Mouse (Mus musculus): Measurements from ENCODE around the gene Degs2. TPM values are rescaled to one million over a fixed set of nuclear protein-coding genes. Genes with fewer than 3 reads are reported as not detected.
"Not testable (repeated sequence)": the region's sequence is repeated elsewhere in the genome, so short reads cannot be mapped to it uniquely, and the experiment has no call there.

The Degs2 gene
- 1 to 10 TPM; 3.9 to 5.9 TPM for total RNA-seq (2021)

GRCm38 (mm10) chr12:108702185-108702584, at the start of gene Degs2:
TSS of gene Degs2 (minus strand) at chr12:108702315.
- intact Hi-C loops (cut with DNase I) = no loop called here
- DNase-seq (ENCODE audit: low spot score in 2 of 2) = no peak

DNA sequence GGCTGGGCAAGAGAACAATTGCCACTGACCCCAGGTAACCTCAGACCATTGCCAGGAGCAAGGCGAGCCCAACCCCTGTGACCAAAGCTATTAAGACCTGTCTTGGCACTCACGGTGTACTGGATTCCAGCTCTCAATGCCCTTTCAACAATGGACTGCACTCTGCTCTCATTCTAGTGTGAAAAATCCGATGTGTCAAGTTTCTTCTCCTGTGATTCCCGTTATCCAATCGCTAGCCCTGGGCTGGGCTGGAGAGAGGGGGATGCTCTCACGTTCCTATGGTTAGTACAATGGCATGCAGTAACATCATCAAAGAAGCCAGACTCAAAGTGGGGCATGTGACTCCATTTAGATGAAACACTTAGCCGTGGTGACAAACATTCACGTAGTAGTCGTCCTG, 49.7 kb upstream of the Degs2 start:
- intact Hi-C loops (cut with DNase I) = no loop called here
- no peak for DNase-seq (ENCODE audit: low spot score in 2 of 2)

- intact Hi-C loops (cut with DNase I) = no loop called here
- DNase-seq (ENCODE audit: low spot score in 2 of 2) = no peak
Observed at GRCm38 (mm10) chr12:108750226-108750625, 48.1 kb upstream of the Degs2 start.

DNA sequence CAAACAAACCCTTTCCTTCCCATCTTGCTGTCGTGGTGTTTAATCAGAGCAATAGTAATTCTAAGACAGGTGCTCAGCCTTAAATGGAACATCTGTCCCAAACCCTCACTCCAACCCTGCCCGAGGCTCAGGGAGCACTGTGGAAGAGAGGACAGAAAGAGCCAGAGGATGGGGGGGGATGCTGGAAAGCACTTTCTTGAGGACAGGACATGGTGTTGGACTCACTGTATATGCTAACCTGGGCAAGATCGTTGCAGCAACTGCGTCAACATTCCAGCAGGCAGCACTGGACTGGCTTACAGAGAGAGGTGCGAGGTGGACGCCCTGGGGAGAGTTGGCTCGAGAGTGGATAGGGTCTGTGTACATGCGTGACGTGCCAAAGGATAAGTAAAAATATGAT, 47.3 kb upstream of the Degs2 start:
- no peak for DNase-seq (ENCODE audit: low spot score in 2 of 2)
- intact Hi-C loops (cut with DNase I) = no loop called here

DNA sequence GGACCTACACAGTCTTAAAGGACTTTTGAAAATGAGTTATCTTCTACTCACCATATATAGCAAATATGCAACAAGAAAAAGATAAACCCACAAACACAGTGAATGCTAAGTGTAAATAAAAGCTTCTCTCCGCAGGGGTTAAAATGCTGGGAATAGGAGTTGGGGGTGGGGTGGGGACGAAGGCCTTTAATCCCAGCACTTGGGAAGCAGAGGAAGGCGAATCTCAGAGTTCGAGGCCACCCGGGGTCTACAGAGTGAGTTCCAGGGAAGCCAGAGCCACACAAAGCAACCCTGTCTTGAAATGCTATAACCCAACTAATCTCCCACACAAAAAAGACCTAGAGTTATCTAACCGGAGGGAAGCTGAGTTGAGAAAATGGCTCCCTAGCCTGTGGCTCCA, 46.9 kb upstream of the Degs2 start:
- no peak for DNase-seq (ENCODE audit: low spot score in 2 of 2)
- intact Hi-C loops (cut with DNase I) = no loop called here

GRCm38 (mm10) chr12:108745990-108746389, 43.9 kb upstream of the Degs2 start:
- DNase-seq (ENCODE audit: low spot score in 2 of 2) = no peak
- intact Hi-C loops (cut with DNase I) = no loop called here

- intact Hi-C loops (cut with DNase I) = no loop called here
- no peak for DNase-seq (ENCODE audit: low spot score in 2 of 2)
Observed at GRCm38 (mm10) chr12:108742241-108742640, 40.1 kb upstream of the Degs2 start.

DNA sequence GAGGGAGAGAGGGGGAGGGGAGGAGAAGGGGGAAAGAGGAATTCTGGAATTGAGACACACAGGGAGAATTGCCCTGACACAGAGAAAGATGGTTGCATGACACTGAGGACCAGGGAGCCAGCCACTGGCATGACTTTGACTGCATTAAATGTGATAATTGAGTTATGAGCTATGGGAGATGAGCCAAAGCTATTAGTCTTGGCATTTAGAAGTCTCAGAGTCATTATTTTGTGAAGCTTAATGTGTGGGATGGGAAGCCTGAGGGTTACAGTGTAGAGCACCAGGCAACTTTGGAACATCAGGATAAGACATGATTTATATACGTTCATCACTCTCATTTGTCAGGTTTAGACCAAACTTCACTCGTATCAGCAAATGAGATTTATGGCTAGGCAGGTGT, 39.4 kb upstream of the Degs2 start:
- intact Hi-C loops (cut with DNase I) = no loop called here
- no peak for DNase-seq (ENCODE audit: low spot score in 2 of 2)

DNA sequence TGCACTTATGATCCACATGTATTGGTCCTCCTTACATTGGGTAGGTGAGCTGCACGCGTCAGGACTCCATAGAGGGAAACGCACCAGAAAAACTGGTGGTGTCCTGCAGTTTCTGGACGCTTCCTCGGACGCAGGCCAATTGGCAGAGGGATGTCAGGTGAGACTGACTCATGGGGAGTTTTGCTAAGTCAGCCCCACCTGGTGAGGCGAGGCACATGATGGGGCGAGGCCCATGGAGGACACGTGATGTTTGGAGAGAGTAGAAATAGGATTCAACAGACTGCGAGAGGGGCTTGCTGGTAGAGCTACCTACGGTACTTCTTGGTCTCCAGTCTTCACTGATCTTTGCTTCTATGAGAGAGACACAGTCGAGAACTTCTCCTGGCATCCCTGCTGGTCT, 36.6 kb upstream of the Degs2 start:
- intact Hi-C loops (cut with DNase I) = no loop called here
- no peak for DNase-seq (ENCODE audit: low spot score in 2 of 2)

DNA sequence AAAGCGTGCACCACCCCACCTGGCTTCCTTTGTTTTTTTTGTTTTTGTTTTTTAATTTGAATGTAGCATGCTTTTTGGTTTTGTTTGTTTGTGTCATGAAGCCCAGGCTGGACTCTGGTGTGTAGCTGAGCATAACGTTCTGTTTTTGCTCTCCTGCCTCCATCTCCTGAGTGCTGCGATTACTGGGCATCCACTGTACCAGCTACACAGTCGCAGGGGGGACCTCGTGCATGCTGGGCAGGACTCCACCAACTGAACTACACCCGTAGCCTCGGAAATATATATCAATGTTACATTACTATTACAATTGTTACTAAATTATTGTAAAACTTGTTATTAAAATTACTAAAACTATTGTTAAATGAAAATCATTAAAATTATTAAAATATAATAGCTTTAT, 35.7 kb upstream of the Degs2 start:
- DNase-seq (ENCODE audit: low spot score in 2 of 2) = no peak
- intact Hi-C loops (cut with DNase I) = no loop called here

DNA sequence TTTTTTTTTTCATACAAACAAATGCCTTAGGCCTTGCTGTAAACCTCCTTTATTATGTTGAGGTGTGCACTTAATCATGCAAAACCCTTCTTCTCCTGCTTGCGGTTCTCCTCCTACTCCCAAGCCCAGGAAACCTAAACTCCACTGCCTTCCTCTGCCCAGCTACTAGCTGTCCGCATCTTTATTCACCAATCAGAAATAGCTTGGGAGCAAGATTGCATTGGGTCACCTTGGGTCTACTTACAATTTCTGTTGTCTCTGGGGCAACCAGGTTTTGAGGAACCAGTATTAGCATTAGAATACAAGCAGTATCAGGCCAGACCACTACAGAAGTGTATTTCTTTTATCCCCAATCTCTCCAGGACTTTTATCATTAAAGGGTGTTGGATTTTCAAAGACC, 32.3 kb upstream of the Degs2 start:
- DNase-seq (ENCODE audit: low spot score in 2 of 2) = no peak
- intact Hi-C loops (cut with DNase I) = no loop called here

- no peak for DNase-seq (ENCODE audit: low spot score in 2 of 2)
- intact Hi-C loops (cut with DNase I) = no loop called here
Observed at GRCm38 (mm10) chr12:108723841-108724240, 21.7 kb upstream of the Degs2 start.

DNA sequence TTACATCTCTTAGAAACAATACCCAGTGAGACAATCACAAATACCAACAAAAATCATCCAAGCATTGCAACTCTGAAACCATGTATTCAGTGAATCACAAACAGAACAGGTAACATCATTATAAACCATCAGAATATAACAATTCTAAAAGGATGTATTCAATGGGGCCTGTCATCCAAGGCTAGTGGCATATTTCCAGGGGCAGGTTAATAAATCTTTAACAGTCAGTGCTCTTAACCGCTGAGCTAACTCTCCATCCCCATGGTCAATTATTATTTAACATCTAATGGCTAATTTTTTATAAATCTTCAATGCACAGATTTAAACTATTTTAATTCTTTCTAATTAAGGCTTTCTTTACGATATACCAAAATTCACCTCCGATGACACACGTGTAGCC, 20.3 kb upstream of the Degs2 start:
- no peak for DNase-seq (ENCODE audit: low spot score in 2 of 2)
- intact Hi-C loops (cut with DNase I) = no loop called here

DNA sequence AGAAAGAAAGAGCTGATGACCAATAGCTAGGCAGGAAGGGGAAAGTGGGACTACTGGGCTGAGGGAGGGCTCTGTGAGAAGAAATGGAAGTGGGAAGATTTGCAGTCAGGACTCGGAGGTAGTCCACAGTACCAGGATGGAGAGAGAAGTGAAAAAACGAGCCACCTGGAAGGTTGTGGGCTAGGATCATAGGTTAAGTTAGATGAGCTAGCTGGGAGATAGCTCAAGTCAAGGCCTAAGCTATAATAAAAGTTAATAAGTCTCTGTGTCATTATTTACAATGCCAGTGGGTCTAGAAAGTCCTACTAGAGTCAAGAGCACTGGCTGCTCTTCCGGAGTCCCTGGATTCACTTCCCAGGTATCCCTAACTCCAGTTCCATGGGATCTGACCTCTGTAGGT, 16.4 kb upstream of the Degs2 start:
- intact Hi-C loops (cut with DNase I) = no loop called here
- DNase-seq (ENCODE audit: low spot score in 2 of 2) = no peak

- no peak for DNase-seq (ENCODE audit: low spot score in 2 of 2)
- intact Hi-C loops (cut with DNase I) = no loop called here
Observed at GRCm38 (mm10) chr12:108715854-108716253, 13.7 kb upstream of the Degs2 start.

DNA sequence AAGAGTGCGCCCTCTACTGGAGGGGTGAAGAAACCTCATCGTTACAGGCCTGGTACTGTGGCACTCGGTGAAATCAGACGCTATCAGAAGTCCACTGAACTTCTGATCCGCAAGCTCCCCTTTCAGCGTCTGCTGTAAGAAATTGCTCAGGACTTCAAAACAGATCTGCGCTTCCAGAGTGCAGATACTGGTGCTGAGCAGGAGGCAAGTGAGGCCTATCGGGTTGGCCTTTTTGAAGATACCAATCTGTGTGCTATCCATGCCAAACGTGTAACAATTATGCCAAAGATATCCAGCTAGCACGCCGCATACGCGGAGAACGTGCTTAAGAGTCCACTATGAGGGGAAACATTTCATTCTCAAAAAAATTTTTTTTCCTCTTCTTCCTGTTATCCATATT, 11.9 kb upstream of the Degs2 start:
- intact Hi-C loops (cut with DNase I); DNase-seq (ENCODE audit: low spot score in 2 of 2): not testable (repeated sequence)

- intact Hi-C loops (cut with DNase I) = no loop called here
- DNase-seq (ENCODE audit: low spot score in 2 of 2) = no peak
Observed at GRCm38 (mm10) chr12:108712481-108712880, 10.4 kb upstream of the Degs2 start.

DNA sequence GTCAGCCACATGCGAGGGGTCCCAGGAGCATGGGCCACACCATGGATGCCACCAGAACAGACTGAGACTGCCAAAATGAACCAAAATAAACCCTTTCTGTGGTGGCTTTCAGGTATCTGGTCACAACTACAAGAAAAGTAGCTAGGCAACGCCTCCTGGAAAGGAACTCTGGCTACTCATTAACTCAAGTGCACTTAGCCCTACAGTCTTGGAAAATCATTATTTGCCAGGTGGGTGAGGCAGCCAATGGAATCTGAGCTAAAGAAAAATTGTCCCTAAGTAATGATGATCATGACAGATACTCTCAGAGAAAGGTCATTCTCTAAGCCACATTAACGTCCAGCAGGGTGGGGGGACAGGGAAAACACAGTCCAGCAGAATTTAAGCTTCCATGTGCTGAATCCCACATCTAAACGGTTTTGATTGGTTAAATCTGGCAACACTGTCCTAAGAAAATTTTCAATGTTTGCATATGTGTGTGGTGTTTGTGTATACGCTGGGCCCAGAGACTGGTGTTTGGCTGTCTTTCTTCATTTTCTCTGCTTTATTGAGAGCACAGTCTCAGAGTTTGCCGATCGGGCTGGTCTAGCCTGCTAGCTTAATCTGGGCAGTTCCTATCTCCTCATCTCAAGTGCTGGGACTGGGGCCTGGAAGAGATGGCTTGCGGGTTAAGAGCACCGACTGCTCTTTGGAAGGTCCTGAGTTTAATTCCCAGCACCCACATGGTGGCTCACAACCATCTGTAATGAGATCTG, 8.9 kb upstream of the Degs2 start:
- intact Hi-C loops (cut with DNase I) = no loop called here
- DNase-seq (ENCODE audit: low spot score in 2 of 2) = no peak

DNA sequence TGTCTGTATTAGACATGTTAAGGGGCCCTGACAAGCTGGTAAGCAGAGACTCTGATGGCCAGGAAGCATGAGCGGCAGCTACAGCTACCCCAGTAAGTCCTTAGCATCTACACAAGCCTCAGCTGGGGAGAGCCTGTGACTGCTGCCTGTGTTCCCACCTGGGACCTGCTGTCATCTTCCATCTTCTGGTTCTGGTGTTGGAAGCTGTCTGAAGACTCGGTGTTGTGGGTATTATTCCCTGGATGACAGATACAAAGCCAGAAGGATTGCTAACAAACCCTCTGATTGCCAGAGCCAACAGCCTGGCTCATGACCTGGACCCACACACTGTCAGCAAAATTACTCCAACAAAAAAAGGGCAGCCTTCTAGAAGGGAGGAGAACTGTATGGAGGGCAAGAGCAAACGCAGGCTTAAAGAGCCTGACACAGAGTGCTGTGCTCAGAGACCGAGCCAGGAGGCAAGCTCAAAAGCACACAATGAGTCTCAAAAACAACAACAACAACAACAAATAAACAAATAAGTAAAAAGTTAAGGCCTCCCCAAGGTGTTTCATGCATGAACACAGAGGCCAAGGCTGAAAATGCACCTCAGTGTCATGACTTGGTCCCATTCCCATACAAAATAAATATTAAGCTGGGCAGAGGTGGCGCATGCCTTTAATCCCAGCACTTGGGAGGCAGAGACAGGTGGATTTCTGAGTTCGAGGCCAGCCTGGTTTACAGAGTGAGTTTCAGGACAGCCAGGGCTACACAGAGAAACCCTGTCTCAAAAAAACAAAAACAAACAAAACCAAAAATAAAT, 8.1 kb upstream of the Degs2 start:
- no peak for DNase-seq (ENCODE audit: low spot score in 2 of 2)
- intact Hi-C loops (cut with DNase I) = loop anchor here (5.0 kb wide), 1 partner anchor 47 kb away; no protein-coding TSS in a partner anchor

DNA sequence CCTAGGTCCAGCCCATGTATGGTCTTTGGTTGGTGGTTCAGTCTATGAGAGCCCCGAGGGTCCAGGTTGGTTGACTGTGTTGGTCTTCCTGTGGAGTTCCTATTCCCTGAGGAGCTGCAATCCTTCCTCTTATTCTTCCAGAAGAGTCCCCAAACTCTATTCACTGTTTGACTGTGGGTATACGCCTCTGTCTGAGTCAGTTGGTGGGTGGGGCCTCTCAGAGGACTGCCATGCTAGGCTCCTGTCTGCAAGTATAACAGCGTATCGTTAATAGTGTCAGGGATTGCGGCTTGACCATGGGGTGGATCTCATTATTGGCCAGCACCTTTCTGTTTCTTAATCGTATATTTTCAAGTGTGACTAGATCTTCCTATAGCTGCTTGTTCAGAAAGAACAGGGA, 7.3 kb upstream of the Degs2 start:
- intact Hi-C loops (cut with DNase I) = loop anchor here (5.0 kb wide), 1 partner anchor 48 kb away; no protein-coding TSS in a partner anchor
- no peak for DNase-seq (ENCODE audit: low spot score in 2 of 2)

DNA sequence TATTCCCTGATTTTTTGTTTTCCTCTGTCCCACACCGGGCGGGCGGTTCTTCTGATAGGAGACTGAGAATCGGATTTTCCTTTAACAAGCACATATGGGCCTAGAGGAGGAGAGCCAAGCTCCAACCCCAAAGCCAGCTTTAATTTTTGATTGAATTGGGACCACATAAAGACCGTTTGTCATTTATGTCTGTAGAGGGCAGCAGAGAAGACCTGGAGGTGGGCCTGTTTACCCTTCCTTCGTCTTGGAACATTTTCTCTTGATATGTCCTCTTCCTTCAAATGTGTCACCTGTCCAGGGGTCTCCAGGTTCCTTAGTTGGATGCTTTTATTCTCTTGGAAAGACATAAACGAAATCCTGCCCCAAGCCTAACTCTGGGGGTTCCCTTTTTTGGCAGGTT, 4.0 kb upstream of the Degs2 start:
- intact Hi-C loops (cut with DNase I) = loop anchor here (5.0 kb wide), 1 partner anchor 51 kb away; no protein-coding TSS in a partner anchor

More for the DNA sequence above, 4.0 kb upstream of the Degs2 start:
- no peak for DNase-seq (ENCODE audit: low spot score in 2 of 2)
